Mouse (Mus musculus): ENCODE measurements around the gene Svs3b. TPM values are rescaled to one million over a fixed set of nuclear protein-coding genes. Genes with fewer than 3 reads are reported as not detected.
"Not testable (repeated sequence)": the region's sequence is repeated elsewhere in the genome, so short reads cannot be mapped to it uniquely, and the experiment has no call there.

The Svs3b gene
- polyA plus RNA-seq, 1 experiment from 2014 or later, result not detected

DNA sequence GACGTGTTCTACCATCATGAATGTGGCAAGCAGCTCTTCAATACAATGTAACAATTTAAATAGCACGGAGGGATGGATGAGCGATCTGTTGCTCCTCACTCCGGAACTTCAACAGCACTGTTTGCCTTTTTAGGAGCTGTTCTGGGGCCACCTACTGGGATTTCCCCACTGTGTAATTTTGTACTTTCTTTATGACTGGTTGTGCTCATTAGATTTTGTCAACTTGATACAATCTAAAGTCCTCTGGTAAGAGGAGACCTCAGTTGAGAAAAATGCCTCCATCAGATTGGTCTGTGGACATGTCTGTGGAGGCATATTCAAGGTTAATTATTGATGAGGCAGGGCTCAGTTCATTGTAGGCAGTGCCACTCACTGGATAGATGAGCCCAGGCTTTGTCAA lies 45.5 kb downstream of the Svs3b start:
- H3K9ac ChIP-seq (ENCODE audit: low read length), result no peak overlapping the region
- no peaks in the 10 kb centered on the region for H3K36me3 ChIP-seq (ENCODE audit: control insufficient read depth, insufficient read depth, low read length)
- no peaks in the 10 kb centered on the region for H3K27me3 ChIP-seq (ENCODE audit: control insufficient read depth, insufficient read depth, low read depth, low read length)
- WGBS, result 89% methylated on average over 4 of the region's 4 CpGs
- H3K4me3 ChIP-seq (ENCODE audit: low read length), result no peak overlapping the region
- H3K9me3 ChIP-seq (ENCODE audit: control insufficient read depth, low read length), result no peaks in the 10 kb centered on the region
- no peak overlapping the region for H3K4me2 ChIP-seq (ENCODE audit: low read depth, low read length)
- no peak for ATAC-seq (ENCODE audit: low read depth)
- no peak overlapping the region for H3K27ac ChIP-seq (ENCODE audit: low read length)
- no peaks in the 10 kb centered on the region for H3K4me1 ChIP-seq (replicated peaks; ENCODE audit: control insufficient read depth, insufficient read depth, low read length)

DNA sequence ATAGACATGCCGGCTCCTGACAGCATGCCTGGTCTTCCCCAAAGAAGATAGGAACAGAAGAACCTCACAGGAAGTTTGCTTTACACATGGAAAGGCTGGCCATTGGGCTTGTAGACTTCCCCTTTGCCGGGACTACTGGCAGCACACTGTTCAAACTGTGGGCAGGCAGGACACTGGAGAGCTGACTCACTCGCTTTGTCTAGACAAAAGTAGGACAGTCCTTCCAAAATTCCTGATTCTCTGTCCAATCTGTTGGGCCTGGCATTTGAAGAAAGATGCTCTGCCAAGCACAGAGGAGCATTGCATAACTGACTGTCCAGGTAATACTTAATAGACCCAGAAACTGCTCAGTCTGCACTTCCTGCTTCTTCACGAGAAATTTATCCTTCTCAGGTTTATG lies 49.8 kb downstream of the Svs3b start:
- no peak overlapping the region for H3K27ac ChIP-seq (ENCODE audit: low read length)
- no peak for ATAC-seq (ENCODE audit: low read depth)
- H3K9ac ChIP-seq (ENCODE audit: low read length), result no peak overlapping the region
- H3K4me2 ChIP-seq (ENCODE audit: low read depth, low read length), result no peak overlapping the region
- H3K9me3 ChIP-seq (ENCODE audit: control insufficient read depth, low read length), result no peaks in the 10 kb centered on the region
- no peaks in the 10 kb centered on the region for H3K36me3 ChIP-seq (ENCODE audit: control insufficient read depth, insufficient read depth, low read length)
- H3K4me1 ChIP-seq (replicated peaks; ENCODE audit: control insufficient read depth, insufficient read depth, low read length), result no peaks in the 10 kb centered on the region
- 46% methylated on average over 4 of the region's 4 CpGs for WGBS
- no peak overlapping the region for H3K4me3 ChIP-seq (ENCODE audit: low read length)
- no peaks in the 10 kb centered on the region for H3K27me3 ChIP-seq (ENCODE audit: control insufficient read depth, insufficient read depth, low read depth, low read length)

DNA sequence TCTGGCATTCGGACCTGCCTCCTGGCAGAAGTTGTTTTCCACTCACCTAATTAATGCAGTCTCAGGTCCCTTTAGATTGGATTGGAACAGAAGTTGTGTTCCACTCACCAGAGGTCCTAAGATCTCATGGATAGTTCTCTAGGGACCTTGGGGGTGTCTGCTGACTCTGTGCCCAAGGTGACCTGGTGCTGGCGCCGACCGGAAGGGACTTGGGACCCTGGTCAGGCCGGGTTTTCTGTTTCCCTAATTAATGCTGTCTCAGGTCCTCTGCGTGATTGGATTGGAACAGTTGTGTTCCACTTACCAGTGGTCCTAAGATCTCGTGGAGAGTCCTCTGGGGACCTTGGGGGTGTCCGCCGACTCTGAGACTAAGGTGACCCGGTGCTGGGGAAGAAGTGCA lies 50.4 kb downstream of the Svs3b start:
- H3K9me3 ChIP-seq (ENCODE audit: control insufficient read depth, low read length); H3K27ac ChIP-seq (ENCODE audit: low read length); H3K9ac ChIP-seq (ENCODE audit: low read length); H3K27me3 ChIP-seq (ENCODE audit: control insufficient read depth, insufficient read depth, low read depth, low read length); H3K4me3 ChIP-seq (ENCODE audit: low read length); H3K4me2 ChIP-seq (ENCODE audit: low read depth, low read length); ATAC-seq (ENCODE audit: low read depth); H3K36me3 ChIP-seq (ENCODE audit: control insufficient read depth, insufficient read depth, low read length); H3K4me1 ChIP-seq (replicated peaks; ENCODE audit: control insufficient read depth, insufficient read depth, low read length): not testable (repeated sequence)
- 83% methylated on average over 10 of the region's 10 CpGs for WGBS

Other genes starting within 250 kb of the Svs3b start
- gene Pabpc1l, start 231.2 kb downstream of the Svs3b start, polyA plus RNA-seq (2015; fragmentation: Nextera tagmentation; extraction: Ambion mirVana), result 0.74 and 0.77 TPM in 2 replicates
- gene Stk4, start 186.3 kb downstream of the Svs3b start, polyA plus RNA-seq (2015; fragmentation: Nextera tagmentation; extraction: Ambion mirVana), result 22.3 and 31.5 TPM in 2 replicates
- gene Tomm34, start 185.5 kb downstream of the Svs3b start, polyA plus RNA-seq (2015; fragmentation: Nextera tagmentation; extraction: Ambion mirVana), result 51.3 and 54.2 TPM in 2 replicates
- gene Kcns1, start 85.5 kb downstream of the Svs3b start, polyA plus RNA-seq (2015; fragmentation: Nextera tagmentation; extraction: Ambion mirVana), result not detected in 2 replicates
- 0.16 TPM in 1 of 2 replicates, not detected in the other for gene Wfdc5, start 73.9 kb downstream of the Svs3b start, polyA plus RNA-seq (2015; fragmentation: Nextera tagmentation; extraction: Ambion mirVana)
- 0.34 TPM in 1 of 2 replicates, not detected in the other for gene Wfdc12, start 66.0 kb downstream of the Svs3b start, polyA plus RNA-seq (2015; fragmentation: Nextera tagmentation; extraction: Ambion mirVana)
- not detected in 2 replicates for gene Wfdc15a, start 56.5 kb downstream of the Svs3b start, polyA plus RNA-seq (2015; fragmentation: Nextera tagmentation; extraction: Ambion mirVana)
- gene Wfdc15b, start 35.0 kb downstream of the Svs3b start, polyA plus RNA-seq (2015; fragmentation: Nextera tagmentation; extraction: Ambion mirVana), result 1.1 TPM in 1 of 2 replicates, not detected in the other
- gene Svs2, start 18.2 kb downstream of the Svs3b start, polyA plus RNA-seq (2015; fragmentation: Nextera tagmentation; extraction: Ambion mirVana), result not detected in 2 replicates
- gene Svs4, start 21.8 kb upstream of the Svs3b start, polyA plus RNA-seq (2015; fragmentation: Nextera tagmentation; extraction: Ambion mirVana), result not detected in 2 replicates
- not detected in 2 replicates for gene Svs3a, start 32.6 kb upstream of the Svs3b start, polyA plus RNA-seq (2015; fragmentation: Nextera tagmentation; extraction: Ambion mirVana)
- not detected in 2 replicates for gene Svs6, start 60.1 kb upstream of the Svs3b start, polyA plus RNA-seq (2015; fragmentation: Nextera tagmentation; extraction: Ambion mirVana)
- not detected in 2 replicates for gene Svs5, start 76.1 kb upstream of the Svs3b start, polyA plus RNA-seq (2015; fragmentation: Nextera tagmentation; extraction: Ambion mirVana)
- gene Slpi, start 132.5 kb upstream of the Svs3b start, polyA plus RNA-seq (2015; fragmentation: Nextera tagmentation; extraction: Ambion mirVana), result 1.8 and 2.8 TPM in 2 replicates
- 16.8 and 21.9 TPM in 2 replicates for gene Rbpjl, start 146.5 kb upstream of the Svs3b start, polyA plus RNA-seq (2015; fragmentation: Nextera tagmentation; extraction: Ambion mirVana)
- 46.8 and 54.9 TPM in 2 replicates for gene Matn4, start 148.5 kb upstream of the Svs3b start, polyA plus RNA-seq (2015; fragmentation: Nextera tagmentation; extraction: Ambion mirVana)
- gene Sdc4, start 187.2 kb upstream of the Svs3b start, polyA plus RNA-seq (2015; fragmentation: Nextera tagmentation; extraction: Ambion mirVana), result 226 and 247 TPM in 2 replicates
- gene Sys1, start 200.3 kb upstream of the Svs3b start, polyA plus RNA-seq (2015; fragmentation: Nextera tagmentation; extraction: Ambion mirVana), result 59.9 and 62.3 TPM in 2 replicates
- 7.9 and 15.2 TPM in 2 replicates for gene Gm20458, start 204.3 kb upstream of the Svs3b start, polyA plus RNA-seq (2015; fragmentation: Nextera tagmentation; extraction: Ambion mirVana)
- gene Trp53tg5, start 217.1 kb upstream of the Svs3b start, polyA plus RNA-seq (2015; fragmentation: Nextera tagmentation; extraction: Ambion mirVana), result not detected in 2 replicates
- 13.0 and 23.4 TPM in 2 replicates for gene Dbndd2, start 229.5 kb upstream of the Svs3b start, polyA plus RNA-seq (2015; fragmentation: Nextera tagmentation; extraction: Ambion mirVana)
- 62.0 and 63.2 TPM in 2 replicates for gene Pigt, start 240.9 kb upstream of the Svs3b start, polyA plus RNA-seq (2015; fragmentation: Nextera tagmentation; extraction: Ambion mirVana)

Measured in lung, embryonic 16.5 days (tissue).